Mouse (Mus musculus) hindbrain, embryonic 11.5 days (tissue): Measurements from ENCODE around the gene Fgfr2. TPM values are rescaled to one million over a fixed set of nuclear protein-coding genes. Genes with fewer than 3 reads are reported as not detected.
A peak's percentile ranks its signal among the peaks of the same experiment; 100 is the strongest.

Experiments
- ATAC-seq: fragments of 200-750 bp; cut with Nextera tagmentation; 2 replicates; pipeline ENCODE4 v1.8.0; 2017; ENCODE audit warnings: mild to moderate bottlenecking, moderate TSS enrichment, moderate library complexity; ENCODE audit not compliant: low FRiP score
- DNase-seq: peaks from one replicate; pipeline ENCODE4 v3.0.0-alpha.2; 2015; ENCODE audit warnings: low spot score
- H3K27ac ChIP-seq: fragments of 300-500 bp; sonication (generic); 2 replicates; pipeline ENCODE4 v1.5.1; 2014; ENCODE audit warnings: mild to moderate bottlenecking, low read depth, low read length
- H3K27me3 ChIP-seq: fragments of 300-500 bp; sonication (generic); 2 replicates; pipeline ENCODE4 v1.6.1; 2014; ENCODE audit warnings: mild to moderate bottlenecking, low read length, moderate library complexity, mixed read lengths; ENCODE audit not compliant: control insufficient read depth, insufficient read depth
- H3K36me3 ChIP-seq: fragments of 300-500 bp; sonication (generic); 2 replicates; pipeline ENCODE4 v1.6.1; 2014; ENCODE audit warnings: mild to moderate bottlenecking, low read length, moderate library complexity, mixed read lengths; ENCODE audit not compliant: control insufficient read depth, insufficient read depth
- H3K4me1 ChIP-seq: fragments of 300-500 bp; sonication (generic); replicated peaks from 2 replicates; pipeline ENCODE4 v1.6.1; 2014; ENCODE audit warnings: low read length, mixed read lengths; ENCODE audit not compliant: control insufficient read depth, insufficient read depth
- H3K4me2 ChIP-seq: fragments of 300-500 bp; sonication (generic); replicated peaks from 2 replicates; pipeline ENCODE4 v1.6.1; 2014; ENCODE audit warnings: mild to moderate bottlenecking, low read depth, low read length
- H3K4me3 ChIP-seq: fragments of 300-500 bp; sonication (generic); 2 replicates; pipeline ENCODE4 v1.5.1; 2014; ENCODE audit warnings: low read depth, low read length
- H3K9ac ChIP-seq: fragments of 300-500 bp; sonication (generic); 2 replicates; pipeline ENCODE4 v1.6.1; 2014; ENCODE audit warnings: low read depth, low read length
- H3K9me3 ChIP-seq: fragments of 300-500 bp; sonication (generic); 2 replicates; pipeline ENCODE4 v1.6.1; 2016; ENCODE audit warnings: low read length; ENCODE audit not compliant: control insufficient read depth
- WGBS: fragments of 180-500 bp; shearing (Covaris S2); extraction: QIAGEN DNeasy Blood & Tissue Kit; methylation state at CpG from one replicate; pipeline ENCODE4 v1.1.7; 2014; 5-methylcytosine and 5-hydroxymethylcytosine counted together
- polyA plus RNA-seq: library from polyadenylated mRNA; unstranded; fragments of >200 nt; fragmentation: Nextera tagmentation; extraction: Ambion mirVana; gene quantifications from 2 replicates; pipeline ENCODE4 v1.2.1, GENCODE M21; 2014

Fgfr2 gene
- polyA plus RNA-seq, 1 experiment from 2014 or later, result 71.3 TPM

DNA sequence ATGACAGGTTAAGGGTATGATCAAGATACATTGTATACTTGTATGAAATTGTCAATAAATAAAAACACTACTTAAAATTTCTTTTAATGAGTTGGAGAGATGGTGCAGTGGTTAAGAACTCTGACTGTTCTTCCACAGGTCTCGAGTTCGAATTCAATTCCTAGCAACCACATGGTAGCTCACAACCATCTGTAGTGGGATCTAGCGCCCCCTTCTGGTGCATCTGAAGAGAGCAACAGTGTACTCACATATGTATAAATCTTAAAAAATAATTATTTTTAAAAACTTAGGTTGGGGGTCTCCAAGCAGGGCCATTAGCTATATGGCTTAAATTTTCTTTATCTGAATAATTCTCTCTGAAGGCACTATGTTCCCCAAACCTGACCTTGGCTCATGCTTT, 2192.7 kb downstream of the Fgfr2 start:
- Histone ChIP-seq H3K27ac (no peak overlapping the region), H3K27me3 (peaks cover 18% of the 10 kb centered on the region), H3K4me3 (no peak overlapping the region), H3K36me3 (no peaks in the 10 kb centered on the region), H3K4me1 (no peaks in the 10 kb centered on the region), H3K9ac (no peak overlapping the region), H3K4me2 (no peak overlapping the region), H3K9me3 (no peaks in the 10 kb centered on the region)
- DNase-seq (no peak), ATAC-seq (no peak)
- 69% methylated on average over 3 of the region's 3 CpGs for WGBS

DNA sequence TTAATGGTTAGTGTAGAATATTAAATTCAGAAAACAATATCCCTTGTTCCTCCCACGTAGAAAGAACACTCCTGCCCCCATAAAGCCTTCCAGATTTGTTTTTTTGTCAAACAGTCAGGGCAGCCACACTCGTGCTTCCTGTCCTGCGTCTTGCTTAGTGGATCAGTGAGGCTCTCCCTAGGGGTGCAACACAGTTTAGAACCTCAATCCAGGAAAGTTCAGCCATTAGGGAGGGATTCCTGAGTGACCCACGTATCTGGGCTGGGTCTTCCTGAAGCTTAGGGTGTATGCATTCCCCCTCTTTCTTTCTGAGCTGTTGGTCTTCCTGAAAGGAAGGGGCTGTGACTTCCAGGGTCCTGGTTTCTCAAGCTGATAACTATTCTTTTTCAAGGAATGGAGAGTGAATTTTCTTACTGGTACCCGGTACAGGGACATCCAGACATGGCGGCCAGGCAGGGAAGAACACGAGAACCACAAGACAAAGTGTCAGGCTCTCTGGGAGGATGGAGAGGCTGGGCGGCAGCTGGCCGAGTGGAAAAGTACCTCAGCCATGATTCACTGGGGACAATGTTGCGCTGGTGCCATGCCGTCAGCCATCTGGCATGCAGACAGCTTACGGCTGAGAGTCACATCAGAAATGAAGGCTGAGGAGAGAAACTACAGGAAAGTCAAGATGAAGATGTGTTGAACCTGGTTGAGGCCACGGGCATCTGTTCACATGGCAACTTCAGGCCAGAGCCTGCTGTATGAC, 2200.0 kb downstream of the Fgfr2 start:
- Histone ChIP-seq H3K36me3 (no peaks in the 10 kb centered on the region), H3K4me2 (no peak overlapping the region), H3K27ac (no peak overlapping the region), H3K4me1 (no peaks in the 10 kb centered on the region), H3K9ac (no peak overlapping the region), H3K9me3 (no peaks in the 10 kb centered on the region), H3K4me3 (no peak overlapping the region), H3K27me3 (no peaks in the 10 kb centered on the region)
- DNase-seq (no peak), ATAC-seq (no peak)
- WGBS, result 76% methylated on average over 13 of the region's 13 CpGs

DNA sequence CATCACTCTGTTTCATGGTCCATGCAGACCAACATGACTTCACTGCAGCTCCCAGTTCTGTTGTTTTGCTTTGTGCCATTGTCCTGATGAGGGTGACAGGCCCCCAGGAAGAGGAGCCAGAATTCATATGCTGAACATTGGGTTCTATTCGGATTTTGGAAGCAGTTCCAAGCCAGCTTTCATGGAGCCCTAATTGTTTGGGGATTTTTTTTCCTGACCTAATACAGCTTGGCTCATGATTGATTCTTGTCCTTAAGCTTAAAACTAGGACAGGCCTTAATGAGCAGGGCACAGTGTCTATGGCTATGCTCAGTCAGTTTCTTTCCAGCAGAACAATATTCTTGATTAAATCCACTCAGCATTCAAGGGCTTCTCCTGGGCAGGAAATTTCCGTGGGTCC, 2204.9 kb downstream of the Fgfr2 start:
- H3K4me3 ChIP-seq, result no peak overlapping the region
- H3K4me1 ChIP-seq, result no peaks in the 10 kb centered on the region
- no peak for ATAC-seq
- DNase-seq, result no peak
- H3K27ac ChIP-seq, result no peak overlapping the region
- 70% methylated on average over 2 of the region's 2 CpGs for WGBS
- no peak overlapping the region for H3K4me2 ChIP-seq
- no peak overlapping the region for H3K9ac ChIP-seq
- no peaks in the 10 kb centered on the region for H3K36me3 ChIP-seq
- no peaks in the 10 kb centered on the region for H3K27me3 ChIP-seq
- no peaks in the 10 kb centered on the region for H3K9me3 ChIP-seq

DNA sequence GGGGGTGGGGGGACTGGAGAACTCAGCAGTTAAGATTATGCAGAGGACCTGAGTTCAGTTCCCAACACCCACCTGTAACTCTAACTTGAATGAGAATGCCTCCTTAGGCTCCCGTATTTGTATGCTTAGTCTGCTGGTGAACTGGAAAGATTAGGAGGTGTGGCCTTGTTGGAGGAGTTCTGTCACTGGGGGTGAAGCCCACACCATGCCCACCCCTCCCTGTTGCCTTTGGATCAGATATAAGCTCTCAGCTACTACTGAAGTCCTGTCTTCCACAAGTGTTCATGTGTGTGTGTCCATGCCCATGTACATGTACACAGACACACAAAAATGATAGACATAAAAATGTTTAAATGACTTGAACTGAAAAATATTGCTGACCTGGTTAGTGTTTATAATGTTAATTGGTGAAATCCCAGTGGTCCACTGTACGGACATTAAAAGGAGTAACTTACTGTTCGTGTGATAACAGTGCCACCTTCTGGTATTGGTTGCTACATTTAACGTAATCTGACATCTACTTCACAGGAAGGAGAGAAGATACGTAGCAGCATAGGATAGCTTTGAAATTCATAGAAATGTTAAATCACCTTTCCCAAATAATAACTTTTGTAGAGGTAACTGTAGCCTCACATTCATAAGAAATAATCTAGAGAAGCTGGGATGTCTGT, 2208.3 kb downstream of the Fgfr2 start:
- Histone ChIP-seq H3K27me3 (no peaks in the 10 kb centered on the region), H3K4me1 (no peaks in the 10 kb centered on the region), H3K36me3 (no peaks in the 10 kb centered on the region), H3K4me2 (no peak overlapping the region), H3K9ac (no peak overlapping the region), H3K9me3 (no peaks in the 10 kb centered on the region), H3K4me3 (no peak overlapping the region), H3K27ac (no peak overlapping the region)
- ATAC-seq (no peak), DNase-seq (peak; percentile 53)
- WGBS, result 60% methylated on average over 5 of the region's 5 CpGs

DNA sequence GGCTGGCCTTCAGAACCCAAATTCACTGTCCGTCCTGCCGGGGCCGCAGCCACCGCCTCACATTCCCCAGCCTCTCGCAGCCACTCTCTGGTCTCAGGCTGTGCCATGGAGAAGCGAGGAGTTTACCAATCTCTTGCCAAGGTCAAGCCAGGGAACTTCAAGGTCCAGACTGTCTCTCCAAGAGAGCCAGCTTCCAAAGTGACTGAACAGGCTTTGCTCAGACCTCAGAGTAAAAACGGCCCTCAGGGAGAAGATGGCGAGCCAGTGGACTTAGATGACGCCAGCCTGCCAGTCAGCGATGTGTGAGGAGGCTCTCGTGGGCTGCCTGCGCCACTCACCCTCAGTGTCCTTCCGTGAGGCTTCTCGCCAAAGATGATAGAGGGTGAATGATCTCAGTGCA, 2212.3 kb downstream of the Fgfr2 start:
- Histone ChIP-seq H3K9ac (no peak overlapping the region), H3K27ac (no peak overlapping the region), H3K9me3 (no peaks in the 10 kb centered on the region), H3K36me3 (no peaks in the 10 kb centered on the region), H3K4me1 (no peaks in the 10 kb centered on the region), H3K4me3 (no peak overlapping the region), H3K4me2 (no peak overlapping the region), H3K27me3 (no peaks in the 10 kb centered on the region)
- 95% methylated on average over 14 of the region's 14 CpGs for WGBS
- no peak for ATAC-seq
- no peak for DNase-seq

DNA sequence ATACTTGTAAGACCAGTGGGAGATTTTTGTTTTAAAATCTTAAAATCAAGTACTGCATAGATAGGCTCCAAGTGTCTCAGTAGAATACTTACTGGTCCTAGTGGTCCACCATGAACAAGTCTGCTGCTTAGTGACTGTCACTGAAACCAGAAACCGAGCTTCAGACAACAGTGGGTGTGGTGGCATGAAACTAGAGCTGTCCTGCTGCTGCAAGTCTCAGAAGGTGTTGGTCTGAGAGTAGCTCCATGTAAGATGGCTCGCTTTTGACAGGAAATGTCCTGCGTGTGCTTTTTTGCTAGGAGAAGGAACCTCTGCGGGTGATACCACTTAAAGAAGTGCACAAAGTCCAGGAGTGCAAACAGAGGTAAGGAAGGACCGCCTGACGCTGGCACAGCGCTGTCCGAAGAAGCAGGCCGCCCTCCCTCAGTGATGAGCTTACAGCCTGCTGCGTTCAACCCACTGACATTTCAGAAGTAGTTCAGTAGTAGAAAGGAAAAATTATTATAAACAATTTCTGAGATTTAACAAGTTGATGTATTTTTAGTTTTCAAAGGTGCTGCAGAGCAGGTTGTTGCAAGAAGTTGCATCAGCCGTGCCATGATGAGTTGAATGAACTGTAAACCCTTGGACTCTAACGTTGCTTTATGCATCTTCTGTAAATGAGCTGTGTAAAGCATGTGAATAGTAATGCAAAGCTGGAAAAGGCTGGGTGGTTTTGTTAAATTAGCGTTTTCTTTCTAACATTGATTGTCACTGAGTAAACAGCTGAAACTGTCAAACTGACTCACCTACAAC, 2218.4 kb downstream of the Fgfr2 start:
- Histone ChIP-seq H3K4me2 (no peak overlapping the region), H3K36me3 (no peaks in the 10 kb centered on the region), H3K9me3 (no peaks in the 10 kb centered on the region), H3K9ac (no peak overlapping the region), H3K4me3 (no peak overlapping the region), H3K27ac (no peak overlapping the region), H3K27me3 (no peaks in the 10 kb centered on the region), H3K4me1 (no peaks in the 10 kb centered on the region)
- ATAC-seq (no peak), DNase-seq (no peak)
- WGBS, result 94% methylated on average over 13 of the region's 13 CpGs

DNA sequence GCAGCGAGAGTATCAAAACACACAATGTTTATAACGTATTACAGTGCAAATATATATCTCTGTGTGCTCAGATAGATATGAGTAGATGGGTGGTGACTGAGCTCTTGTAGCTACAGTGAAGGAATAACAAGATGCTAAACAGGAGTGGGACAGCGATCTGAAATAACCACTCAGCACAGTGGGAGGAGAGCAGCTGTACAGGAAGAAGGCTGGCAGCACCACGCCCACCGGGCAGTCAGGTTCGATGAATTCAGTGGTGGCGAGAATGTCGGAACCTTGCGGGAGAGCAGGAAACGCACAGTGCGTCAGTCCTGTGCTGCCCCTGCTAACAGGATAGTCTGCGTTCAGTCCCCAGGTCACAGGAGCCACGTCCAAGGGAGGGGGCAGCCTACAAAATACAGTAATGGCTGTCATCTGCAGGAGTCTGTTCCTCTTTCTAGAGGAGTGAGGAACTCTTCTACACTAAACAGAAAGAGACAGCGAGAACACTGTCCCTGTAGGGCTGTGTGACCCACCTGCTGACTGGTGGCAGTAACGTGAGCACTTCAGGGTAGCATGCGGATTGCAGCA, 2219.6 kb downstream of the Fgfr2 start:
- H3K27ac ChIP-seq, result no peak overlapping the region
- H3K9me3 ChIP-seq, result no peaks in the 10 kb centered on the region
- no peak overlapping the region for H3K4me3 ChIP-seq
- H3K9ac ChIP-seq, result no peak overlapping the region
- DNase-seq, result no peak
- no peak overlapping the region for H3K4me2 ChIP-seq
- no peaks in the 10 kb centered on the region for H3K27me3 ChIP-seq
- H3K4me1 ChIP-seq, result no peaks in the 10 kb centered on the region
- no peak for ATAC-seq
- 92% methylated on average over 16 of the region's 16 CpGs for WGBS
- no peaks in the 10 kb centered on the region for H3K36me3 ChIP-seq

DNA sequence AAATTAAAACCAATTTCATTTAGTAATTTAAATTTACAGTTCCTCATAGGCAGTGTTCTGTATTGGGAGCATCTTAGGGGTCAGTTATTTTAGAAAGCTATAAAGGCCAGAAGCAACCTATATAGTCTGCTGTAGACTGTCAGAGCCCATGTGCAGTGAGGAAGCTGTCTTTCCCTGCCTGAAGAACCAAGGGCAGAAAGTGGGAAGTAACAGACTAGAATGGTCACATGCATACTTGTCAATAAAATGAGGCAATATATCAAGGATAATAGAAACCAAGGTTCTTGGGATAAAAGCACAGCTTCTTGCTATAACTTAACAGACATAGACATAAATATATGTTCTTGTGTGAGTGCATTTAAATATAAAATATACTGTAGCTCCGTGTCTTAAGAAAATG, 2220.2 kb downstream of the Fgfr2 start:
- H3K4me2 ChIP-seq, result no peak overlapping the region
- DNase-seq (no peak), ATAC-seq (no peak)
- H3K27ac ChIP-seq, result no peak overlapping the region
- no peak overlapping the region for H3K9ac ChIP-seq
- no peak overlapping the region for H3K4me3 ChIP-seq
- 92% methylated on average over 1 of the region's 1 CpGs for WGBS
- no peaks in the 10 kb centered on the region for H3K36me3 ChIP-seq
- no peaks in the 10 kb centered on the region for H3K9me3 ChIP-seq
- H3K4me1 ChIP-seq, result no peaks in the 10 kb centered on the region
- no peaks in the 10 kb centered on the region for H3K27me3 ChIP-seq
